8 mouse cellular contexts compared by ENCODE assay signal in genomic region chr1:79858389-79858994, GRCm38 (mm10). TPM values are rescaled to one million over a fixed set of nuclear protein-coding genes. Genes with fewer than 3 reads are reported as not detected.
DNase-seq lines count a peak whose midpoint lies in the region; ATAC-seq and TF ChIP-seq lines count a peak whose summit lies in the region.

No protein-coding gene starts in this region.

- no peaks in the 10 kb centered on the region for H3K9me3 ChIP-seq in embryonic facial prominence, embryonic 13.5 days
- no peaks in the 10 kb centered on the region for H3K9me3 ChIP-seq in limb, embryonic 14.5 days (ENCODE audit: control insufficient read depth, low read length)
- H3K9me3 ChIP-seq in midbrain, embryonic 16.5 days (replicated peaks; ENCODE audit: control insufficient read depth, low read length, poor library complexity, severe bottlenecking), result no peaks in the 10 kb centered on the region; the same call in 1 of the 2 replicates

- H3K27ac ChIP-seq in layer of hippocampus, adult 2 months, result peak overlapping the region; percentile 86
- H3K27ac ChIP-seq in embryonic facial prominence, embryonic 13.5 days, result peak overlapping the region; percentile 64
- H3K27ac ChIP-seq in limb, embryonic 14.5 days (replicated peaks; ENCODE audit: low read depth, low read length), result peak overlapping the region; percentile 38; the same call in 1 of the 2 replicates
- H3K27ac ChIP-seq in midbrain, embryonic 16.5 days (ENCODE audit: low read length), result peak overlapping the region; percentile 5; the same call in 1 of the 2 replicates

- no peaks in the 10 kb centered on the region for H3K27me3 ChIP-seq in embryonic facial prominence, embryonic 13.5 days
- H3K27me3 ChIP-seq in limb, embryonic 14.5 days (ENCODE audit: control insufficient read depth, insufficient read depth, low read length), result peaks cover 4% of the 10 kb centered on the region; the same call in 1 of the 2 replicates
- no peaks in the 10 kb centered on the region; the same call in 1 of the 2 replicates for H3K27me3 ChIP-seq in midbrain, embryonic 16.5 days (ENCODE audit: control insufficient read depth, insufficient read depth, low read depth, low read length)

- TF ChIP-seq CTCF in layer of hippocampus, adult 2 months (conservative IDR thresholded peaks at IDR 0.05), result no peak; the same call in 1 of the 2 replicates

- peak overlapping the region; percentile 86 for H3K4me2 ChIP-seq in embryonic facial prominence, embryonic 13.5 days
- peak overlapping the region; percentile 96 for H3K4me2 ChIP-seq in limb, embryonic 14.5 days (replicated peaks; ENCODE audit: low read depth, low read length, severe bottlenecking)
- peak overlapping the region; percentile 92 for H3K4me2 ChIP-seq in midbrain, embryonic 16.5 days (ENCODE audit: low read length)

- H3K4me3 ChIP-seq in layer of hippocampus, adult 2 months, result peak overlapping the region; percentile 86
- peak overlapping the region; percentile 85 for H3K4me3 ChIP-seq in embryonic facial prominence, embryonic 13.5 days
- H3K4me3 ChIP-seq in limb, embryonic 14.5 days (replicated peaks; ENCODE audit: low read length), result peak overlapping the region; percentile 79
- H3K4me3 ChIP-seq in midbrain, embryonic 16.5 days (ENCODE audit: low read depth, low read length), result peak overlapping the region; percentile 68

- WGBS in embryonic facial prominence, embryonic 13.5 days, result under 1% methylated on average over 58 of the region's 76 CpGs
- 2% methylated on average over 38 of the region's 76 CpGs for WGBS in limb, embryonic 14.5 days
- WGBS in midbrain, embryonic 16.5 days, result under 1% methylated on average over 47 of the region's 76 CpGs

- H3K9ac ChIP-seq in embryonic facial prominence, embryonic 13.5 days, result peak overlapping the region; percentile 90
- H3K9ac ChIP-seq in limb, embryonic 14.5 days (ENCODE audit: low read depth, low read length, severe bottlenecking), result peak overlapping the region; percentile 79
- peak overlapping the region; percentile 78 for H3K9ac ChIP-seq in midbrain, embryonic 16.5 days (ENCODE audit: low read depth, low read length)

- no peak for TF ChIP-seq POLR2A in limb, embryonic 14.5 days (IDR thresholded peaks at IDR 0.05; ENCODE audit: borderline replicate concordance, extremely low read depth, insufficient read depth, insufficient read length)

- DNase-seq in layer of hippocampus, adult 2 months (ENCODE audit: low spot score in 2 of 2), result peak in 1 of 2 experiments; percentile 14
- DNase-seq in layer of hippocampus, adult 18-20 months (ENCODE audit: low spot score in 2 of 2), result no peak
- DNase-seq in Muller cell, postnatal 12 days (ENCODE audit: inconsistent ontology term), result peak; percentile 64
- DNase-seq in heart, postnatal 4 days, result peak; percentile 52
- DNase-seq in limb, embryonic 14.5 days (ENCODE audit: low spot score), result peak; percentile 48
- peak; percentile 39 for DNase-seq in thymus, postnatal 14 days

- ATAC-seq in embryonic facial prominence, embryonic 13.5 days (ENCODE audit: insufficient number of reproducible peaks, insufficient read depth, low FRiP score, low TSS enrichment, low read depth), result 0 out of 2 replicates have a peak, but pooled peaks have one; percentile 21
- ATAC-seq in limb, embryonic 14.5 days (ENCODE audit: low FRiP score, low read depth), result peak; percentile 66
- ATAC-seq in midbrain, embryonic 16.5 days, result peak; percentile 68

- H3K4me1 ChIP-seq in embryonic facial prominence, embryonic 13.5 days, result peaks cover 67% of the 10 kb centered on the region
- peaks cover 28% of the 10 kb centered on the region for H3K4me1 ChIP-seq in limb, embryonic 14.5 days (ENCODE audit: control insufficient read depth, insufficient read depth, low read length)
- H3K4me1 ChIP-seq in midbrain, embryonic 16.5 days (ENCODE audit: control insufficient read depth, insufficient read depth, low read length), result peaks cover 22% of the 10 kb centered on the region

- 0 out of 2 replicates have a peak, but pooled peaks cover 6% of the 10 kb centered on the region for H3K36me3 ChIP-seq in embryonic facial prominence, embryonic 13.5 days
- no peaks in the 10 kb centered on the region for H3K36me3 ChIP-seq in limb, embryonic 14.5 days (ENCODE audit: control insufficient read depth, insufficient read depth, low read length)
- H3K36me3 ChIP-seq in midbrain, embryonic 16.5 days (ENCODE audit: control insufficient read depth, insufficient read depth, low read length), result no peaks in the 10 kb centered on the region

RNA-seq across cellular contexts. Expression of gene Serpine2, which starts 2.5 kb away (rescaled TPM):
- total RNA-seq in layer of hippocampus, adult 2 months (2021), result 100 to 1,000 TPM; 130 to 131 TPM
- total RNA-seq in layer of hippocampus, adult 18-20 months (2021), result 100 to 1,000 TPM; 130 to 138 TPM
- polyA plus RNA-seq in embryonic facial prominence, embryonic 13.5 days (2015; fragmentation: Nextera tagmentation; extraction: Ambion mirVana), result 311 and 392 TPM in 2 replicates
- 10 to 100 TPM; 47.6 to 50.4 TPM for total RNA-seq in heart, postnatal 4 days (2021)
- 107 and 117 TPM in 2 replicates for polyA plus RNA-seq in limb, embryonic 14.5 days (2012; rRNA removed)
- polyA plus RNA-seq in limb, embryonic 14.5 days (2014; fragmentation: Nextera tagmentation; extraction: Ambion mirVana), result 159 and 176 TPM in 2 replicates
- polyA plus RNA-seq in midbrain, embryonic 16.5 days (2015; fragmentation: Nextera tagmentation; extraction: Ambion mirVana), result 199 and 259 TPM in 2 replicates

Comparison
In these comparisons a context has a peak if more than half of its experiments do, and no peak if none do; other contexts are left out.
1. DNase-seq: peak in Muller cell, postnatal 12 days (single experiment), heart, postnatal 4 days (single experiment), limb, embryonic 14.5 days (single experiment) and thymus, postnatal 14 days (single experiment); none in layer of hippocampus, adult 18-20 months (0 of 2).
2. H3K27ac ChIP-seq: peak in every context shown above with its lines; median percentile 86 in layer of hippocampus, adult 2 months; 64 in embryonic facial prominence, embryonic 13.5 days; 38 in limb, embryonic 14.5 days; 5 in midbrain, embryonic 16.5 days.
3. Peak in every context shown above with its lines, with median percentiles within 50 percentile points of each other: H3K4me3 ChIP-seq, ATAC-seq, H3K4me2 ChIP-seq and H3K9ac ChIP-seq.